Mouse (Mus musculus): Measurements from ENCODE around the gene Adra1d. TPM values are rescaled to one million over a fixed set of nuclear protein-coding genes. Genes with fewer than 3 reads are reported as not detected.

Adra1d gene
- polyA plus RNA-seq, 1 experiment from 2014 or later: 0.72 TPM

- Histone ChIP-seq H3K9ac (no peak overlapping the region), H3K4me3 (no peak overlapping the region), H3K4me1 (peaks cover 4% of the 10 kb centered on the region; the same call in 1 of the 2 replicates), H3K27ac (no peak overlapping the region), H3K27me3 (no peaks in the 10 kb centered on the region), H3K9me3 (no peaks in the 10 kb centered on the region), H3K4me2 (no peak overlapping the region), H3K36me3 (no peaks in the 10 kb centered on the region)
- ATAC-seq (ENCODE audit: insufficient number of reproducible peaks, low FRiP score, low TSS enrichment, low read depth): no peak
- 68% methylated on average over 7 of the region's 7 CpGs for WGBS
Measured at GRCm38 (mm10) chr2:131531271-131531670, 30.8 kb downstream of the Adra1d start.

DNA sequence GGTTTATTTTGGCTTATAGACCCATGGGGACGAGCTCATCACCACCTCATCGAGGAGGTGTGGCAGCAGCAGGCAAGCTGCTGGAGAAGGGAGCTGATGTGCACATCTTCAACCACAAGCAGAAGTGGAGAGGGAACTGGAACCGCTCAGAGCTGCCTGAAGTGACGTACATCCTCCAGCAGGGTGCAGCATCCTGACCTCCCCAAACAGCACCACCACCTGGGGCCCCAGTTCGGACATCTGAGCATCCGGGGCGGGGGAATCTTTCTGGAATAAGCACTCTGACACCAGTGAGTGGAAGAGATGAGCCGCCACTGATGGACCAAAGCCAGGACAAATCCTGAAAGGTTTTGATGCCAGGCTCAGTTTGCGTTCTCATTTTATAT lies 31.5 kb downstream of the Adra1d start:
- Histone ChIP-seq H3K4me3 (no peak overlapping the region), H3K4me1 (peaks cover 4% of the 10 kb centered on the region; the same call in 1 of the 2 replicates), H3K4me2 (no peak overlapping the region), H3K27me3 (no peaks in the 10 kb centered on the region), H3K27ac (no peak overlapping the region), H3K9ac (no peak overlapping the region), H3K36me3 (no peaks in the 10 kb centered on the region), H3K9me3 (no peaks in the 10 kb centered on the region)
- 21% methylated on average over 9 of the region's 9 CpGs for WGBS
- no peak for ATAC-seq (ENCODE audit: insufficient number of reproducible peaks, low FRiP score, low TSS enrichment, low read depth)

DNA sequence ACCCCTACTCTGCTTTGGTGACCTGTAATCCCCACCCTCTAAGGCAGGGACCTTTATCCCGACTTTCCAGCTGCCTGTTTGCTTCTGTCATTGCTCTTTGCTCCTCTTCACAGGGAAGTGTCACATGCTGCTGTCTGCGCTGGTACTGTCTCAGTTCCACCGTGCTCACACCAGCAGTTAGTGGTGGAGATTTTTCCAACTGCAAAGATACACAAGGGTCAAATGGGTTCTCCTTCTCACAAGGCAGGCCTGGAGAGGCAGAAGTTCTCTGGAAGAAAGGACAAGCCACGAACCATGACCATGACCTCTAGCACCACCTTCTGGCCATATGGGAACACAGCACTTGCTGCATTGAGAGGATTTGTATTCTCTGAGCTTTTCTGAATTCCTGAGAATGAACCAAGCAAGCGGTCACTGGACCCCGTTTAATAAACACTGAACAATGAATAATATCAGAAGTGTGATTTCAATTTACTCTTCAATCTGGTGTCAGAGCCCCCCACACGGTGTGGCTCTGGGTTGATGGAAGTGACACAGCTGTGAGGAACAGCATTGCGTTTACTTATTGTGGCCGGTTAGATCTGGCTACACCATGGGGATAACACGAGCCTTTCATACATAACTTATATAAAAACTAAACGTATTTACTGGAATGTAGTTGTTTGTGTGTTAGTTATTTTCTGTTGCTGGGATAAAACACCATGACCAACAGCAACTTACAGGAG lies 32.0 kb downstream of the Adra1d start:
- Histone ChIP-seq H3K4me2 (no peak overlapping the region), H3K27ac (no peak overlapping the region), H3K4me3 (no peak overlapping the region), H3K9me3 (no peaks in the 10 kb centered on the region), H3K27me3 (no peaks in the 10 kb centered on the region), H3K36me3 (no peaks in the 10 kb centered on the region), H3K4me1 (peaks cover 4% of the 10 kb centered on the region; the same call in 1 of the 2 replicates), H3K9ac (no peak overlapping the region)
- WGBS: 34% methylated on average over 11 of the region's 11 CpGs
- no peak for ATAC-seq (ENCODE audit: insufficient number of reproducible peaks, low FRiP score, low TSS enrichment, low read depth)

- no peak overlapping the region for H3K4me2 ChIP-seq
- ATAC-seq (ENCODE audit: insufficient number of reproducible peaks, low FRiP score, low TSS enrichment, low read depth): no peak
- H3K4me3 ChIP-seq: no peak overlapping the region
- no peaks in the 10 kb centered on the region for H3K9me3 ChIP-seq
- H3K27me3 ChIP-seq: no peaks in the 10 kb centered on the region
- H3K36me3 ChIP-seq: peaks cover 6% of the 10 kb centered on the region
- H3K27ac ChIP-seq: no peak overlapping the region
- H3K9ac ChIP-seq: no peak overlapping the region
- peaks cover 4% of the 10 kb centered on the region; the same call in 1 of the 2 replicates for H3K4me1 ChIP-seq
- 48% methylated on average over 3 of the region's 3 CpGs for WGBS
Measured at GRCm38 (mm10) chr2:131527061-131527460, 35.0 kb downstream of the Adra1d start.

DNA sequence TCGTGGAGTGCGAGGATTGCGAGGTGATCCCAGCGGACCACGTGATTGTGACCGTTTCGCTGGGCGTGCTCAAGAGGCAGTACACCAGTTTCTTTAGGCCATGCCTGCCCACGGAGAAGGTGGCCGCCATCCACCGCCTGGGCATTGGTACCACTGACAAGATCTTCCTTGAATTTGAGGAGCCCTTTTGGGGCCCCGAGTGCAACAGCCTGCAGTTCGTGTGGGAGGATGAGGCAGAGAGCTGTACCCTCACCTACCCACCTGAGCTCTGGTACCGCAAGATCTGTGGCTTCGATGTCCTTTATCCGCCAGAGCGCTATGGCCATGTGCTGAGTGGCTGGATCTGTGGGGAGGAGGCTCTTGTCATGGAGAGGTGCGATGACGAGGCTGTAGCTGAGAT lies 41.3 kb downstream of the Adra1d start:
- no peak overlapping the region for H3K9ac ChIP-seq
- peaks cover 39% of the 10 kb centered on the region for H3K36me3 ChIP-seq
- 93% methylated on average over 19 of the region's 19 CpGs for WGBS
- no peak overlapping the region for H3K27ac ChIP-seq
- no peaks in the 10 kb centered on the region for H3K27me3 ChIP-seq
- no peak overlapping the region for H3K4me3 ChIP-seq
- no peak overlapping the region for H3K4me2 ChIP-seq
- H3K9me3 ChIP-seq: no peaks in the 10 kb centered on the region
- no peaks in the 10 kb centered on the region for H3K4me1 ChIP-seq
- no peak for ATAC-seq (ENCODE audit: insufficient number of reproducible peaks, low FRiP score, low TSS enrichment, low read depth)

DNA sequence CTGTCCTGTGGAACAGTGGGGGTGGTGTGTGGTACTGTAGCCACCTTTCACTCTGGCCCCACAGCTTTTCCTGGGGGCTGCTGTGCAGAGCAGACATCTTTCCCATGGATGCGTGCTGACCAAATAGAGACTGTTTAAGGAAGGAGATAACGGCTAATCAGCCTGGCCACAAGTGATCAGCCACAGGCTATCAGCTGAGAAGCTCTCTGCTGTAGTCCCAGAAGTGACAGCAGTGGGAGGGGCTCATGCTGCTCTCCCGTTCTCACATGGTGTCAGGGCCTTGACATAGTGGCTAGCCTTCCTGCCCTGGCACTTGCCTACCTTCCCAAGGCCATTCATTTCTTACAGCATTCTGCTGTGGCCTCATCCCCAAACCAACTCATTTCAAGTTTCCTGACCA lies 43.3 kb downstream of the Adra1d start:
- no peak for ATAC-seq (ENCODE audit: insufficient number of reproducible peaks, low FRiP score, low TSS enrichment, low read depth)
- peaks cover 1% of the 10 kb centered on the region; the same call in 1 of the 2 replicates for H3K4me1 ChIP-seq
- 59% methylated on average over 3 of the region's 3 CpGs for WGBS
- no peaks in the 10 kb centered on the region for H3K9me3 ChIP-seq
- no peaks in the 10 kb centered on the region for H3K27me3 ChIP-seq
- H3K27ac ChIP-seq: no peak overlapping the region
- H3K9ac ChIP-seq: no peak overlapping the region
- no peak overlapping the region for H3K4me2 ChIP-seq
- H3K4me3 ChIP-seq: no peak overlapping the region
- peaks cover 35% of the 10 kb centered on the region for H3K36me3 ChIP-seq

GRCm38 (mm10) chr2:131517550-131517949 lies 44.5 kb downstream of the Adra1d start:
- peaks cover 36% of the 10 kb centered on the region for H3K36me3 ChIP-seq
- no peaks in the 10 kb centered on the region for H3K27me3 ChIP-seq
- no peak overlapping the region for H3K27ac ChIP-seq
- ATAC-seq (ENCODE audit: insufficient number of reproducible peaks, low FRiP score, low TSS enrichment, low read depth): no peak
- peaks cover 8% of the 10 kb centered on the region for H3K4me1 ChIP-seq
- no peak overlapping the region for H3K4me2 ChIP-seq
- WGBS: 90% methylated on average over 4 of the region's 4 CpGs
- no peaks in the 10 kb centered on the region for H3K9me3 ChIP-seq
- H3K9ac ChIP-seq: no peak overlapping the region
- no peak overlapping the region for H3K4me3 ChIP-seq

DNA sequence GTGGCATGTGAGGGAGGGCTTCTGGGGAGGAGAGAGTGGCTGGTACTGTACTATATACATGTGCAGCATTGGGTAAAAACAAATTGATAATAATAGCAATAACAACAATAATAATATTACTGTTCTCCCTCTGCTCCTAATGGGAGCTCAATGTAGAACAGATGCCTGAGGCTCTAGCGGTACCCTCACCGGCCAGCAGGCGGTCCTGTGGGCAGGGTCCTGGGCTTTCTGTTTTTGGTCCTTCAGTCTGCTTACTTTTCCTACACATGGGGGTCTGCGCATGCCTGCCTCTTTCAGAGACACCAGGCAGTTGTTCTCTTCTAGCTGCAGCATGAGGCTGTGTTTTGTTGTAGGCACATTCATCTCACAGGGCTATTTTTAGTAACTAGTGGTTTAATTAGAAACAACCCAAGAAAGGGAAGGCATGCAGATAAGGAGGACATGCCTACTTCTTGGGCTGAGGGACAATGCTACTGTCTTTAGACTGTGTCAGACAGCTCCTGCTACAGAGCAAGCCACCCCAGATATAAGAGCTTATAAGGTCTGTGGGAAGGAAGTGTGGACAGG lies 47.9 kb downstream of the Adra1d start:
- H3K4me1 ChIP-seq: peaks cover 25% of the 10 kb centered on the region
- no peak overlapping the region for H3K27ac ChIP-seq
- H3K27me3 ChIP-seq: no peaks in the 10 kb centered on the region
- no peak overlapping the region for H3K4me2 ChIP-seq
- WGBS: 81% methylated on average over 4 of the region's 4 CpGs
- H3K9me3 ChIP-seq: no peaks in the 10 kb centered on the region
- no peak overlapping the region for H3K9ac ChIP-seq
- peaks cover 17% of the 10 kb centered on the region for H3K36me3 ChIP-seq
- ATAC-seq (ENCODE audit: insufficient number of reproducible peaks, low FRiP score, low TSS enrichment, low read depth): no peak
- no peak overlapping the region for H3K4me3 ChIP-seq

DNA sequence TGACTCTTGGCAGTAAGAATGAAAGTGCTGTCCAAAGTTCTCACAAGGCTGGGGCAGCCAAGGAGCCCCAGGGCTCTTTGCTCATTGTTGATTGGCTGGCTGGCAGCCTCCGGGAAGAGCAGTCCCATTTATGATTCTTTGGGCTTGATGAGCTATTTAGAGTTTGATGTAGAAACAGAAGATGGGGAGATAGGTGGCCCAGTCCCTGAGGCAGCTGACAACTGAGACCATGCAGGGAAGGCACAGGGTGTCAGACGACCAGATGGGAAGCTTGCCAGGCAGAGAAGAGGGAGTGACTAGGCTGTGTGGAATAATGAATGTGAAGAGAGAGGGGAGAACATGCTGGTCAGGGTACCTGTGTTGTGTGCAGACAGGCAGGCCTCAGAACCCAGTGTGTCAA lies 48.6 kb downstream of the Adra1d start:
- H3K9ac ChIP-seq: no peak overlapping the region
- H3K27ac ChIP-seq: no peak overlapping the region
- H3K9me3 ChIP-seq: no peaks in the 10 kb centered on the region
- no peak overlapping the region for H3K4me2 ChIP-seq
- H3K4me3 ChIP-seq: no peak overlapping the region
- ATAC-seq (ENCODE audit: insufficient number of reproducible peaks, low FRiP score, low TSS enrichment, low read depth): no peak
- peaks cover 32% of the 10 kb centered on the region for H3K4me1 ChIP-seq
- 23% methylated on average over 2 of the region's 2 CpGs for WGBS
- no peaks in the 10 kb centered on the region for H3K27me3 ChIP-seq
- H3K36me3 ChIP-seq: peaks cover 13% of the 10 kb centered on the region

DNA sequence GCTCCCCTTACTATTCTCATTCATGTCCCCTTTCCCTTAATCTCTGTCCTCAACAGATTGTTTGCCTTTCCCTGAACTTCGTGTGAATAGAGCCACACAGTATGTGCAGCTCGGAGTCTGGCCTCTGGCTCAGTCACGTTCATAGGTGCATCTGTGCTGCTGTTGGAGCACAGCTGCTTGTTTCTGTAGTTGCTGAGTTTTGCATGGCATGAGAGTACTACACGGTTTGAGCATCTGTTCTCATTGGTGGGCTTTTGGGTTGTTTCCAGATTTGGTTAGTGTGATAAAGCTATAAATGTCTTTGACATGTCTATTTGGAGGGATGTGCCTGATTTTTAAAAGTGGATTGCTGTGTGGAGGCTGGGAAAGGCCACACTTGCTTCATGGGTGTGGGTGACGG lies 51.6 kb downstream of the Adra1d start:
- Histone ChIP-seq H3K9ac (no peak overlapping the region), H3K4me1 (peaks cover 58% of the 10 kb centered on the region), H3K4me2 (0 out of 2 replicates have a peak overlapping the region, but pooled peaks have one; percentile 48), H3K9me3 (no peaks in the 10 kb centered on the region), H3K36me3 (0 out of 2 replicates have a peak, but pooled peaks cover 5% of the 10 kb centered on the region), H3K4me3 (no peak overlapping the region), H3K27ac (no peak overlapping the region), H3K27me3 (no peaks in the 10 kb centered on the region)
- 55% methylated on average over 5 of the region's 5 CpGs for WGBS
- no peak for ATAC-seq (ENCODE audit: insufficient number of reproducible peaks, low FRiP score, low TSS enrichment, low read depth)

- H3K9me3 ChIP-seq: no peaks in the 10 kb centered on the region
- H3K27ac ChIP-seq: peak overlapping the region; percentile 67
- no peak for ATAC-seq (ENCODE audit: insufficient number of reproducible peaks, low FRiP score, low TSS enrichment, low read depth)
- H3K4me3 ChIP-seq: peak overlapping the region; percentile 27
- H3K4me2 ChIP-seq: peak overlapping the region; percentile 48
- 12% methylated on average over 17 of the region's 17 CpGs for WGBS
- 0 out of 2 replicates have a peak, but pooled peaks cover 5% of the 10 kb centered on the region for H3K36me3 ChIP-seq
- no peak overlapping the region; the same call in 1 of the 2 replicates for H3K9ac ChIP-seq
- H3K4me1 ChIP-seq: peaks cover 65% of the 10 kb centered on the region
- H3K27me3 ChIP-seq: no peaks in the 10 kb centered on the region
Measured at GRCm38 (mm10) chr2:131509671-131510313, 52.3 kb downstream of the Adra1d start.

DNA sequence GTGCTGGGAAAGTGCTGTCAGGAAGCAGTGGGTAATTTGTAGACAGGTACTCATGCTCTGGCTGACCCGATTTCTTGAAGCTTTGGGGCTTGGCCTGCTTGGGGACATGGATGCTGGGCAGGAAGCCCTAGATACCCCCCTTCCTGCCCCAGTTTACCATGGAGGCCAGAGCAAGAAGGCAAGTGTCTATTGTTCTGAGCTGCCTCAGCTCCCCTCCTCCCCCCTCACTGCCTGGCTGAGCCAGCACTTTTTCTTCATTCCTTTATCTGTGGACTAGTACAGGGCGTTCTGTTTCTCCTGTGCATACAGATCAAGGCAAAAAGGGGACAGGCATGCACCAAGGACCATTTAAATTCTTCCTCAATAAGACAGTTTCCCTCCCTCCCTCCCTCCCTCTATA lies 53.6 kb downstream of the Adra1d start:
- 0 out of 2 replicates have a peak, but pooled peaks cover 3% of the 10 kb centered on the region for H3K36me3 ChIP-seq
- no peaks in the 10 kb centered on the region for H3K9me3 ChIP-seq
- no peaks in the 10 kb centered on the region for H3K27me3 ChIP-seq
- 43% methylated on average over 2 of the region's 2 CpGs for WGBS
- H3K9ac ChIP-seq: no peak overlapping the region
- ATAC-seq (ENCODE audit: insufficient number of reproducible peaks, low FRiP score, low TSS enrichment, low read depth): no peak
- peaks cover 63% of the 10 kb centered on the region for H3K4me1 ChIP-seq
- H3K4me2 ChIP-seq: no peak overlapping the region
- no peak overlapping the region for H3K4me3 ChIP-seq
- H3K27ac ChIP-seq: no peak overlapping the region

Measured in limb, embryonic 15.5 days (tissue).